17 mouse cellular contexts compared by ENCODE assay signal in the genomic region with DNA sequence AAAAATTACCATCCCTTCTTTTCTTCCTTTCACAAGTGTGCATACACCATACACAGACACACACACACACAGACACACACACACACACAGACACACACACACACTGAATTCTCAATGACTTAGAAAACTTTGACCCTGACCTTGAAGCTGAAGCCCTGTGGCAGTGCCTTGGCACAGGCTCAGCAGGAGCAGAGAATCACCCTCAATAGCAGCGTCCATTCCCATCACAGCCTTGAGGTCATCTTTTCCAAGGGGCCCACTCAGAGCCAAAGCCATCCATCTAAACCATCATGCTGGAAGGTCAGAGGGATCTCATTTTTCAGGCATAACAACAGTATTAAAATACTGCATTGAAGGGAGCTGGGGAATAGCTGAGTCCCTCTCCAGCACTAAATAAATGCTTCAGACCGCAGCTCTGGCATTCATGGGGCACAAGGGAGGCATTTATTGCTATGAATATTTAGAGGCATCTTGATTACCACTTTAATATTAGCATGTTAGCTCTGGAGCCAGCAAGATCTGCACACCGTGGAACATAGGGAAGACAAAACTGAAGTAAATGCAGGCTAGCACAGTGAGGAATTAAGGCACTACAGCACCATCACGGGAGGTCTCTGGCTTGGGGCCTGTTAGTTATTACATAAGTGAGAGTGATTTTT.
A peak's percentile ranks its signal among the peaks of the same experiment; 100 is the strongest.
DNase-seq lines count a peak whose midpoint lies in the region; ATAC-seq lines count a peak whose summit lies in the region.
"Had no signal": no experiment of that assay in that cellular context is flagged by ENCODE, and none has a peak within 500 bp of the region (broad histone marks: within the 10 kb centered on the region; RNA-seq: fewer than 3 reads in every experiment).

No protein-coding gene starts in this region.

- H3K9me3 ChIP-seq in limb, embryonic 13.5 days: no peaks in the 10 kb centered on the region; the same call in 1 of the 2 replicates
- no peaks in the 10 kb centered on the region for H3K9me3 ChIP-seq in limb, embryonic 10.5 days (replicated peaks)
- no peaks in the 10 kb centered on the region for H3K9me3 ChIP-seq in limb, embryonic 15.5 days
- H3K9me3 ChIP-seq: forebrain, embryonic 15.5 days; liver, embryonic 12.5 days; midbrain, embryonic 13.5 days; neural tube, embryonic 12.5 days had no signal

- no peak overlapping the region for H3K4me2 ChIP-seq in limb, embryonic 13.5 days (replicated peaks)
- no peak overlapping the region for H3K4me2 ChIP-seq in limb, embryonic 15.5 days
- H3K4me2 ChIP-seq: forebrain, embryonic 15.5 days; liver, embryonic 12.5 days; midbrain, embryonic 13.5 days; neural tube, embryonic 12.5 days had no signal

- intact Hi-C loops in gastrocnemius, postnatal 36 days (cut with DNase I): no loop called here

- H3K36me3 ChIP-seq in limb, embryonic 13.5 days: peaks cover 3% of the 10 kb centered on the region; the same call in 1 of the 2 replicates
- H3K36me3 ChIP-seq in limb, embryonic 10.5 days: no peaks in the 10 kb centered on the region
- H3K36me3 ChIP-seq in limb, embryonic 15.5 days: no peaks in the 10 kb centered on the region
- H3K36me3 ChIP-seq: forebrain, embryonic 15.5 days; liver, embryonic 12.5 days; midbrain, embryonic 13.5 days; neural tube, embryonic 12.5 days had no signal

- no peak for DNase-seq in limb, embryonic 10.5 days (ENCODE audit: low spot score)
- DNase-seq in adrenal gland, adult 2 months: peak; percentile 88
- DNase-seq in adrenal gland, postnatal 10 days: peak; percentile 77
- no peak for DNase-seq in gastrocnemius, postnatal 36 days
- DNase-seq: gastrocnemius, adult 2 months; heart, postnatal 14 days; lung, postnatal 36 days; right cerebral cortex, postnatal 14 days; thymus, adult 2 months had no signal

- no peak overlapping the region for H3K27ac ChIP-seq in limb, embryonic 13.5 days
- no peak overlapping the region for H3K27ac ChIP-seq in limb, embryonic 10.5 days
- no peak overlapping the region for H3K27ac ChIP-seq in limb, embryonic 15.5 days
- H3K27ac ChIP-seq: forebrain, embryonic 15.5 days; gastrocnemius, adult 2 months; liver, embryonic 12.5 days; midbrain, embryonic 13.5 days; neural tube, embryonic 12.5 days had no signal

- peaks cover 10% of the 10 kb centered on the region; the same call in 1 of the 2 replicates for H3K4me1 ChIP-seq in limb, embryonic 13.5 days
- H3K4me1 ChIP-seq in limb, embryonic 10.5 days: no peaks in the 10 kb centered on the region
- H3K4me1 ChIP-seq in limb, embryonic 15.5 days: peaks cover 4% of the 10 kb centered on the region
- H3K4me1 ChIP-seq: forebrain, embryonic 15.5 days; liver, embryonic 12.5 days; midbrain, embryonic 13.5 days had no signal

- 47% methylated on average over 4 of the region's 4 CpGs for WGBS in limb, embryonic 13.5 days
- 81% methylated on average over 4 of the region's 4 CpGs for WGBS in limb, embryonic 10.5 days
- 41% methylated on average over 4 of the region's 4 CpGs for WGBS in limb, embryonic 15.5 days

- peak; percentile 78 for ATAC-seq in limb, embryonic 13.5 days (ENCODE audit: low FRiP score, low read depth)
- ATAC-seq in limb, embryonic 15.5 days (ENCODE audit: insufficient number of reproducible peaks, low FRiP score, low TSS enrichment, low read depth): 0 out of 2 replicates have a peak, but pooled peaks have one; percentile 55
- no peak for ATAC-seq in CD4-positive, CD25-positive, alpha-beta regulatory T cell, adult 4 months
- ATAC-seq: forebrain, embryonic 15.5 days; liver, embryonic 12.5 days; midbrain, embryonic 13.5 days; Patski had no signal

- H3K4me3 ChIP-seq in limb, embryonic 13.5 days: no peak overlapping the region
- no peak overlapping the region for H3K4me3 ChIP-seq in limb, embryonic 10.5 days
- no peak overlapping the region for H3K4me3 ChIP-seq in limb, embryonic 15.5 days
- H3K4me3 ChIP-seq: forebrain, embryonic 15.5 days; gastrocnemius, adult 2 months; liver, embryonic 12.5 days; midbrain, embryonic 13.5 days; neural tube, embryonic 12.5 days had no signal

- no peaks in the 10 kb centered on the region for H3K27me3 ChIP-seq in limb, embryonic 13.5 days
- no peaks in the 10 kb centered on the region for H3K27me3 ChIP-seq in limb, embryonic 10.5 days (ENCODE audit: low read depth, poor library complexity, severe bottlenecking)
- no peaks in the 10 kb centered on the region for H3K27me3 ChIP-seq in limb, embryonic 15.5 days
- H3K27me3 ChIP-seq: forebrain, embryonic 15.5 days; liver, embryonic 12.5 days; midbrain, embryonic 13.5 days; neural tube, embryonic 12.5 days; Patski had no signal

- no peak overlapping the region for H3K9ac ChIP-seq in limb, embryonic 13.5 days
- H3K9ac ChIP-seq in limb, embryonic 15.5 days: no peak overlapping the region
- H3K9ac ChIP-seq: forebrain, embryonic 15.5 days; liver, embryonic 12.5 days; midbrain, embryonic 13.5 days; neural tube, embryonic 12.5 days had no signal

Comparison
In these comparisons a context has a peak if more than half of its experiments do, and no peak if none do; other contexts are left out.
1. DNase-seq: peak in adrenal gland, adult 2 months (single experiment) and adrenal gland, postnatal 10 days (single experiment); none in limb, embryonic 10.5 days (single experiment) and gastrocnemius, postnatal 36 days (0 of 2).